ENCODE assay signal across 1 mouse cellular context in genomic region chr9:108565881-108566814, GRCm38 (mm10).
TF ChIP-seq lines count a peak whose summit lies in the region.

No protein-coding gene starts in this region.

TF ChIP-seq in CH12.LX, 34 proteins besides CTCF, POLR2A, EP300 and RAD21:
- TF ChIP-seq BHLHE40 (IDR thresholded peaks at IDR 0.05; ENCODE audit: low read depth, low read length) = 0 out of 2 replicates have a peak, but pooled peaks have one; percentile 43
- no peak for TF ChIP-seq RCOR1 (conservative IDR thresholded peaks at IDR 0.05; ENCODE audit: low read depth, low read length)
- TF ChIP-seq ZMIZ1 (IDR thresholded peaks at IDR 0.05; ENCODE audit: low read depth, low read length) = peak; percentile 46
- TF ChIP-seq ETS1 (conservative IDR thresholded peaks at IDR 0.05; ENCODE audit: low read depth, low read length) = no peak
- no peak for TF ChIP-seq USF1 (IDR thresholded peaks at IDR 0.05; ENCODE audit: low read depth, low read length)
- TF ChIP-seq ZKSCAN1 (IDR thresholded peaks at IDR 0.05; ENCODE audit: borderline replicate concordance, low read depth, low read length) = no peak
- TF ChIP-seq JUND (conservative IDR thresholded peaks at IDR 0.05; ENCODE audit: low read depth, low read length) = no peak
- TF ChIP-seq HCFC1 (IDR thresholded peaks at IDR 0.05; ENCODE audit: low read depth, low read length) = no peak
- TF ChIP-seq PAX5 (IDR thresholded peaks at IDR 0.05; ENCODE audit: low read length) = no peak
- TF ChIP-seq POLR2AphosphoS2 (IDR thresholded peaks at IDR 0.05; ENCODE audit: low read depth, low read length) = peak; percentile 84
- no peak for TF ChIP-seq SMC3 (IDR thresholded peaks at IDR 0.05; ENCODE audit: low read depth, low read length)
- TF ChIP-seq MAX (IDR thresholded peaks at IDR 0.05; ENCODE audit: low read length) = no peak
- TF ChIP-seq USF2 (conservative IDR thresholded peaks at IDR 0.05; ENCODE audit: low read depth, low read length) = no peak
TF ChIP-seq in CH12.LX: peak in this region for 3.
